Mouse (Mus musculus): ENCODE data around the gene Stx6. TPM values are rescaled to one million over a fixed set of nuclear protein-coding genes. Genes with fewer than 3 reads are reported as not detected.

Stx6 gene
- total and polyA plus RNA-seq, 3 experiments, result 26.0 to 33.4 (median 31.8) TPM

DNA sequence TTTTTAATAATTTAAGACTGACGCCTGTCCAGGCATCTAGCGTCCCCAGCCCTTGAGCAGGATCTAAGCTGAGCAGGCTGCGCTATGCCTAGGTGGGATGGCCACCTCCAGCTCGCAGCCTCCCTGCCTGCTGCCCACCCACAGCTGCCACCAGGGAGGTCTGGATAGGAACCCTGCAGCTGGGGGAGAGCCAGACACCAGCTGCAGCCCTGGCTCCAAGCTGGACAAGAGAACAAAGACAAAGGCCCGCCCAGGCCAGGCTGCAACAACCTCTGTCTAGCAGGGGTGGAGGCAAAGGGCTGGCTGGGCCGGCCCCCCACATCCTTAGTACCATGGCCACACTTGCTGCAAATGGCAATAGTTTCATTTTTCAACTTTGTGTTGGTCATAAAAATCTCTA, 54.0 kb downstream of the Stx6 start:
- TF ChIP-seq MEF2A (IDR thresholded peaks at IDR 0.05; ENCODE audit: borderline replicate concordance, low read depth, low read length) (no peak), IRF4 (IDR thresholded peaks at IDR 0.05; ENCODE audit: low read depth, low read length) (no peak), JUN (IDR thresholded peaks at IDR 0.05; ENCODE audit: insufficient read depth, low read depth, low read length) (no peak), CHD2 (IDR thresholded peaks at IDR 0.05; ENCODE audit: low read length) (no peak), E2F4 (IDR thresholded peaks at IDR 0.05; ENCODE audit: insufficient replicate concordance, low read depth, low read length) (no peak), MAX (IDR thresholded peaks at IDR 0.05; ENCODE audit: low read length) (no peak), EP300 (IDR thresholded peaks at IDR 0.05; ENCODE audit: low read length) (no peak), TCF12 (IDR thresholded peaks at IDR 0.05; ENCODE audit: low read depth, low read length) (no peak), ZC3H11A (IDR thresholded peaks at IDR 0.05; ENCODE audit: low read depth, low read length) (no peak), RAD21 (IDR thresholded peaks at IDR 0.05; ENCODE audit: low read depth, low read length) (no peak), UBTF (IDR thresholded peaks at IDR 0.05; ENCODE audit: low read depth, low read length) (no peak), HCFC1 (IDR thresholded peaks at IDR 0.05; ENCODE audit: low read depth, low read length) (no peak), POLR2AphosphoS2 (IDR thresholded peaks at IDR 0.05; ENCODE audit: low read depth, low read length) (no peak), NELFE (IDR thresholded peaks at IDR 0.05; ENCODE audit: low read depth, low read length) (no peak), SMC3 (IDR thresholded peaks at IDR 0.05; ENCODE audit: low read depth, low read length) (no peak), USF1 (IDR thresholded peaks at IDR 0.05; ENCODE audit: low read depth, low read length) (no peak), MAFK (IDR thresholded peaks at IDR 0.05; ENCODE audit: insufficient replicate concordance, low read length) (no peak), KAT2A (IDR thresholded peaks at IDR 0.05; ENCODE audit: insufficient replicate concordance, low read length) (no peak), BHLHE40 (IDR thresholded peaks at IDR 0.05; ENCODE audit: low read depth, low read length) (no peak)
- no peak overlapping the region for H3K4me2 ChIP-seq (ENCODE audit: insufficient read depth, low read depth, poor library complexity, severe bottlenecking)
- H3K9me3 ChIP-seq (replicated peaks; ENCODE audit: low read length), result no peaks in the 10 kb centered on the region
- peaks cover 1 to 30% of the 10 kb centered on the region in 2 experiments for H3K36me3 ChIP-seq (replicated peaks in 1 of 2; ENCODE audit: control insufficient read depth in 1 of 2, insufficient read depth in 1 of 2, low read length in 1 of 2)
- no peak for DNase-seq (ENCODE audit: extremely low read depth)
- dilution Hi-C loops (cut with MboI; ENCODE audit: extremely low pct_ligation_motif_present, extremely low pct_unique_long_range_greater_than_20kb, low sequenced_read_pairs) (loop anchor here (25.0 kb wide), 1 partner anchor 175 kb away; no protein-coding TSS in a partner anchor), in situ Hi-C loops (cut with MboI; ENCODE audit: low pct_ligation_motif_present, low pct_unique_long_range_greater_than_20kb, low sequenced_read_pairs) (loop anchor here (5.0 to 25.0 kb wide), 2 partner anchors 180 to 925 kb away; no protein-coding TSS in a partner anchor)
- no peak overlapping the region for H3K9ac ChIP-seq (ENCODE audit: insufficient read depth, low read depth)
- no peak overlapping the region for H3K27ac ChIP-seq (ENCODE audit: insufficient read depth, low read depth)
- H3K27me3 ChIP-seq (replicated peaks), result no peaks in the 10 kb centered on the region
- no peaks in the 10 kb centered on the region for H3K79me2 ChIP-seq (replicated peaks; ENCODE audit: control insufficient read depth, extremely low read depth, insufficient read depth, poor library complexity, severe bottlenecking)
- no peak overlapping the region for H3K4me3 ChIP-seq (replicated peaks in 1 of 3; ENCODE audit: low read depth in 2 of 3, low read length in 2 of 3, poor library complexity in 1 of 3)
- H3K4me1 ChIP-seq (ENCODE audit: control insufficient read depth in 1 of 2, insufficient read depth in 2 of 2), result no peaks in the 10 kb centered on the region; a peak in 2 of 4 replicates
